Mouse (Mus musculus): Measurements from ENCODE around the gene Padi1. TPM values are rescaled to one million over a fixed set of nuclear protein-coding genes. Genes with fewer than 3 reads are reported as not detected.

Gene Padi1
- polyA plus RNA-seq, 1 experiment from 2014 or later: 0.02 TPM

DNA sequence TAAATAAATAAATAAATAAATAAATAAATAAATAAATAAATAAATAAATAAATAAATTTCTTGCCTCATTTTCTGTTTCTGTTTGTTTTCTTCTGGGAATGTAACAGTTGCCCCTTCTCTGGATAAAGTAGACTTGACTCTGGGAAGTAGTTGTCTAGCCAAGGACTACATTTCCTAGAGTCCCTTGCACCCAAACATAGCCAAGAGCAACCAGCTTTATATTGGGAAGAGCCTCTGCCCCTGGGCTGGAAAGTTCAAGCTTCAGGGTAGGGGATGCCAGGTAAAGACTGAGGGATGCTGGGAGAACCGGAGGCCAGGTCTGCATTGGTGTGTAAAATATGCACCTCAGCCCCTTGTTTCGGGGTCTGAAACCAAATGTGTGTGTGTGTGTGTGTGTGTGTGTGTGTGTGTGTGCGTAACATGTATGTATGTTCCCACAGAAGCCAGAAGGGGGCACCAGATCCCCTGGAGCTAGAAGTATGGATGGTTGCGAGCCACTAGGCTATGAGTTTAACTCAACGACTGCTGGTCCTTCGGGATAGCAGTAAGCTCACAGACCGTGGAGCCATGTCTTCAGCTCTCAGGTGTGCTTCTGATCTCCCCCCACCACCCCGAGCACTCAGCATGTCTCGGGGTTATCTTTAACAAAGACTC is 61.2 kb downstream of the Padi1 start:
- 87% methylated on average over 9 of the region's 9 CpGs for WGBS (ENCODE audit: insufficient replicate concordance)
- H3K36me3 ChIP-seq (replicated peaks; ENCODE audit: insufficient read depth, low read length): no peaks in the 10 kb centered on the region
- H3K9me3 ChIP-seq (ENCODE audit: low read length): 0 out of 2 replicates have a peak, but pooled peaks cover 3% of the 10 kb centered on the region
- no peak for DNase-seq
- no peaks in the 10 kb centered on the region for H3K27me3 ChIP-seq (ENCODE audit: insufficient read depth, low read length)
- no peaks in the 10 kb centered on the region for H3K4me1 ChIP-seq (ENCODE audit: insufficient read depth)
- H3K9ac ChIP-seq (replicated peaks): no peak overlapping the region
- no peak overlapping the region for H3K4me3 ChIP-seq (ENCODE audit: low read depth, low read length)
- H3K4me2 ChIP-seq (ENCODE audit: low read depth, low read length): no peak overlapping the region
- TF ChIP-seq CTCF (IDR thresholded peaks at IDR 0.05; ENCODE audit: low read depth): no peak
- no peak for TF ChIP-seq EP300 (IDR thresholded peaks at IDR 0.05; ENCODE audit: low read depth)
- no peak overlapping the region for H3K27ac ChIP-seq (ENCODE audit: low read depth)
- no peak for ATAC-seq

- Histone ChIP-seq H3K4me3 (ENCODE audit: low read depth, low read length) (no peak overlapping the region), H3K4me2 (ENCODE audit: low read depth, low read length) (no peak overlapping the region)
- no peak for ATAC-seq
These were observed 62.8 kb downstream of the Padi1 start for GRCm38 (mm10) chr4:140782821-140783220.

DNA sequence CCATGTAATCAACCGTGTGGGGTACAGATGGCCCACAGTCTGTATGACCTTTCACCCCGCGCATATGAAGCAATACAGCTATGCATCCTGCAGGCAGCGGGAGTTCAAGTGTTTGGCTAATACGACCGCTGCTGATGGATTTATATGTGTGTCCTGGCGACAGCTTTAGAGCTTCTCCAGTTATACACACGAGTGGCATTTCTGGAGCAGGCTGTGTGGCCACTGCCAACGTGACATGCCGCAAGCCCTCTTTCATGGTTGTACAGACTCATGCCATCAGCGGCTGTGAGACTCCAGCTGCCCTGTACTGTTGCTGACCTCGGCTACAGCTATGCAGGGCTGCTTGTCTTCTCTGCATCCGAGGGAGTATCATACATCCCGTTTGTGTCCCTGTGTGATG is 65.1 kb downstream of the Padi1 start:
- no peak for DNase-seq
- Histone ChIP-seq H3K4me2 (ENCODE audit: low read depth, low read length) (no peak overlapping the region), H3K4me1 (ENCODE audit: insufficient read depth) (no peaks in the 10 kb centered on the region), H3K9ac (replicated peaks) (no peak overlapping the region), H3K4me3 (ENCODE audit: low read depth, low read length) (no peak overlapping the region), H3K9me3 (ENCODE audit: low read length) (no peaks in the 10 kb centered on the region), H3K27ac (ENCODE audit: low read depth) (no peak overlapping the region), H3K27me3 (ENCODE audit: insufficient read depth, low read length) (no peaks in the 10 kb centered on the region), H3K36me3 (replicated peaks; ENCODE audit: insufficient read depth, low read length) (no peaks in the 10 kb centered on the region)
- TF ChIP-seq CTCF (IDR thresholded peaks at IDR 0.05; ENCODE audit: low read depth): no peak
- ATAC-seq: peak; percentile 30
- WGBS (ENCODE audit: insufficient replicate concordance): 72% methylated on average over 14 of the region's 14 CpGs

More at GRCm38 (mm10) chr4:140782821-140783220, 62.8 kb downstream of the Padi1 start:
- Histone ChIP-seq H3K27ac (ENCODE audit: low read depth) (peak overlapping the region; percentile 23; the same call in 1 of the 2 replicates), H3K9ac (replicated peaks) (no peak overlapping the region), H3K9me3 (ENCODE audit: low read length) (0 out of 2 replicates have a peak, but pooled peaks cover 3% of the 10 kb centered on the region), H3K36me3 (replicated peaks; ENCODE audit: insufficient read depth, low read length) (no peaks in the 10 kb centered on the region), H3K4me1 (ENCODE audit: insufficient read depth) (no peaks in the 10 kb centered on the region), H3K27me3 (ENCODE audit: insufficient read depth, low read length) (no peaks in the 10 kb centered on the region)
- 49% methylated on average over 9 of the region's 9 CpGs for WGBS (ENCODE audit: insufficient replicate concordance)
- DNase-seq: no peak
- no peak for TF ChIP-seq CTCF (IDR thresholded peaks at IDR 0.05; ENCODE audit: low read depth)
- TF ChIP-seq EP300 (IDR thresholded peaks at IDR 0.05; ENCODE audit: low read depth): no peak

DNA sequence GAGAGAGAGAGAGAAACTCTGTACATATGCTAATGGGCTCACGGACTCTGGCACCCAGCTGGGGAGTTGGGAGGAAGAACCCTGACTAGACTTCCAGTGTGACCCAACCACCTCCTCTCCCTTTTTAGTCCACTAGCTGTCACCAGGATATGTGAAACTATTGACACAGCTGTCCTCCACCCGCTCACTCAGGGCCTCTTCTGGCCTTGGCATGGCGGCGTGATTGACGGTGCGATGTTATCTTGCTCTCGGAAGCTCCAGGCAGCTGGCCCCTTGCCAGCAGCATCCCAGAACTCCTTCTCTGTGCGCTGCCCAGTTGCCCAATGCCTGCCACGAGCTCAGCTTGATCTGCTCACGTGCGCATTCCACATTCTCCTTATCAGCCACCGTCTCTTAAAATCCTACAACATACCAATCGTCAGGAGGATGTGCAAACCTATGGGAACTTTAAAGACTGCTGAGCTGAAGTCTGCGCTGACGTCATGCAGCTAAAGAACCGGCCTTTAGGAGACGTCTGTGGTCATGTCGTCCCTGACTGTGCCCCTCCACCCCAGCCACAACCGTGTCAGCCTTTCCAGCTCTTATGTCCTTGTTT is 65.7 kb downstream of the Padi1 start:
- Histone ChIP-seq H3K9me3 (ENCODE audit: low read length) (no peaks in the 10 kb centered on the region), H3K36me3 (replicated peaks; ENCODE audit: insufficient read depth, low read length) (no peaks in the 10 kb centered on the region), H3K4me1 (ENCODE audit: insufficient read depth) (no peaks in the 10 kb centered on the region), H3K27ac (ENCODE audit: low read depth) (no peak overlapping the region), H3K27me3 (ENCODE audit: insufficient read depth, low read length) (no peaks in the 10 kb centered on the region), H3K9ac (replicated peaks) (no peak overlapping the region), H3K4me3 (ENCODE audit: low read depth, low read length) (no peak overlapping the region), H3K4me2 (ENCODE audit: low read depth, low read length) (no peak overlapping the region)
- no peak for TF ChIP-seq CTCF (IDR thresholded peaks at IDR 0.05; ENCODE audit: low read depth)
- TF ChIP-seq EP300 (IDR thresholded peaks at IDR 0.05; ENCODE audit: low read depth): no peak
- 37% methylated on average over 19 of the region's 19 CpGs for WGBS (ENCODE audit: insufficient replicate concordance)
- ATAC-seq: peak; percentile 79
- peak; percentile 62 for DNase-seq

GRCm38 (mm10) chr4:140776623-140777022 is 69.0 kb downstream of the Padi1 start:
- H3K9ac ChIP-seq (replicated peaks): no peak overlapping the region
- H3K36me3 ChIP-seq (replicated peaks; ENCODE audit: insufficient read depth, low read length): no peaks in the 10 kb centered on the region
- H3K27ac ChIP-seq (ENCODE audit: low read depth): no peak overlapping the region
- 67% methylated on average over 13 of the region's 13 CpGs for WGBS (ENCODE audit: insufficient replicate concordance)
- H3K9me3 ChIP-seq (ENCODE audit: low read length): no peaks in the 10 kb centered on the region
- no peak overlapping the region for H3K4me2 ChIP-seq (ENCODE audit: low read depth, low read length)
- H3K27me3 ChIP-seq (ENCODE audit: insufficient read depth, low read length): no peaks in the 10 kb centered on the region
- no peak for DNase-seq
- H3K4me3 ChIP-seq (ENCODE audit: low read depth, low read length): no peak overlapping the region
- H3K4me1 ChIP-seq (ENCODE audit: insufficient read depth): no peaks in the 10 kb centered on the region
- no peak for TF ChIP-seq CTCF (IDR thresholded peaks at IDR 0.05; ENCODE audit: low read depth)
- no peak for TF ChIP-seq EP300 (IDR thresholded peaks at IDR 0.05; ENCODE audit: low read depth)
- ATAC-seq: no peak

DNA sequence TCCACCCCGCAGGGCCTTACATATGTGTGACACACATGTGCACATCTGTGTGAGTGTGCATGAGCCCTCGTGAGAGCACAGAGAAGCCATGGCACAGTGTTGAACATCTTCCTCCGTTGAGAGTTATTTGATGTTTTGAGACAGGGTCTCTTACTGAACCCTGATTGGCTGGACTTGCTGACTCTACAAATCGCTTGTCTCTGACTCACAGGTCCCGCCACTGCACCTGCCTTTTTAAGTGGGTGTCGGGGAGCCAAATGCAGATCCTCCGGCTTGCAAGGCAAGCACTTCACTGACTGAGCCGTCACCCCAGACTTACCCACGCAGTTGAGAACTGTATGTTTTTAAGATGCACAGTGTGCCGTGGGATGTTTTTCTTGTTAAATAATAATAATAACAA is 69.7 kb downstream of the Padi1 start:
- no peak for DNase-seq
- H3K4me3 ChIP-seq (ENCODE audit: low read depth, low read length): no peak overlapping the region
- TF ChIP-seq CTCF (IDR thresholded peaks at IDR 0.05; ENCODE audit: low read depth): no peak
- no peak for TF ChIP-seq EP300 (IDR thresholded peaks at IDR 0.05; ENCODE audit: low read depth)
- no peak overlapping the region for H3K4me2 ChIP-seq (ENCODE audit: low read depth, low read length)
- no peak overlapping the region for H3K9ac ChIP-seq (replicated peaks)
- no peaks in the 10 kb centered on the region for H3K36me3 ChIP-seq (replicated peaks; ENCODE audit: insufficient read depth, low read length)
- no peak overlapping the region for H3K27ac ChIP-seq (ENCODE audit: low read depth)
- no peaks in the 10 kb centered on the region for H3K9me3 ChIP-seq (ENCODE audit: low read length)
- 79% methylated on average over 10 of the region's 10 CpGs for WGBS (ENCODE audit: insufficient replicate concordance)
- H3K4me1 ChIP-seq (ENCODE audit: insufficient read depth): no peaks in the 10 kb centered on the region
- ATAC-seq: no peak
- no peaks in the 10 kb centered on the region for H3K27me3 ChIP-seq (ENCODE audit: insufficient read depth, low read length)
